Mouse (Mus musculus): ENCODE results near the gene Gm6377.

The Gm6377 gene

GRCm38 (mm10) chrX:109196468-109196867 lies at the start of gene Gm6377:
TSS of gene Gm6377 (plus strand) at chrX:109196756.
- in situ Hi-C loops (cut with MboI, MseI): no loop called here

GRCm38 (mm10) chrX:109147108-109147507 lies 49.4 kb upstream of the Gm6377 start:
- in situ Hi-C loops (cut with MboI, MseI): no loop called here

DNA sequence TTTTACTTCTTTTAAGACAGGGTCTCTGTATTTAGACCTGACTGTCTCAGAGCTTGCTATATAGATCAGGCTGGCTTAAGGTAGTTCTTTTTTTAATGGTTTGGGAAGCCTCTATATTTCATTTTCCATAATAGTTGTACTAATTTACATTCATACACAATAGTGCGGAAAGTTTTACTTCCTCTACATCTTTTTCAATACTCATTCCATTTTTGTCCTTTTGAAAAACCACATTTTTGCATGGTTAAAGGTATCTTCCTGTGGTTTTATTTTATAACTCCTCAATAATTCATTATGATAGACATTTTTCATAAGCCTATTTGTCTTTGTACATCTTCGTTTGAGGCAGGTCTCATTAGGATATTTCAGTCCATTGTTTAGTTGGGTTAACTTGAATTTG lies 45.3 kb upstream of the Gm6377 start:
- in situ Hi-C loops (cut with MboI, MseI): no loop called here

DNA sequence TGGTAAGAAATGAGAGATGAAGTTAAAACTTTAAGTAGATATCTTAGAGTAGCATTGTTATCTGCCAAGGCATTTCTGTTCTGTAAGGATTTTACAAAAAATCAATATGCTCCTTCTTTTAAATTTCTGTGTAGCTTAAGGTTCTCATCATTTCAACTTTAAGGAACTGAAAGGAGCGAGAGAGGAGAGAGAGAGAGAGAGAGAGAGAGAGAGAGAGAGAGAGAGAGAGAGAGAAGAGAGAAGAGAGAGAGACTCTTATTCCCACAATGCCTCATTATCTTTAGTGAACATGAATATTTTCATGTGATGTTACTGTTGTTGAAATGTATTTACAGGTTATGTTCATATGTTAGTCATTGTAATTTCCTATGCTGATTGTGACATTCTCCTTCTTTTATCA lies 36.2 kb upstream of the Gm6377 start:
- in situ Hi-C loops (cut with MboI, MseI): no loop called here

GRCm38 (mm10) chrX:109160901-109161300 lies 35.7 kb upstream of the Gm6377 start:
- in situ Hi-C loops (cut with MboI, MseI): no loop called here

- in situ Hi-C loops (cut with MboI, MseI): no loop called here
Observed at GRCm38 (mm10) chrX:109175038-109175437, 21.5 kb upstream of the Gm6377 start.

GRCm38 (mm10) chrX:109175470-109175869 lies 21.1 kb upstream of the Gm6377 start:
- in situ Hi-C loops (cut with MboI, MseI): no loop called here

- in situ Hi-C loops (cut with MboI, MseI): no loop called here
Observed at GRCm38 (mm10) chrX:109184706-109185478, 11.7 kb upstream of the Gm6377 start.

GRCm38 (mm10) chrX:109189607-109190006 lies 6.9 kb upstream of the Gm6377 start:
- in situ Hi-C loops (cut with MboI, MseI): no loop called here

DNA sequence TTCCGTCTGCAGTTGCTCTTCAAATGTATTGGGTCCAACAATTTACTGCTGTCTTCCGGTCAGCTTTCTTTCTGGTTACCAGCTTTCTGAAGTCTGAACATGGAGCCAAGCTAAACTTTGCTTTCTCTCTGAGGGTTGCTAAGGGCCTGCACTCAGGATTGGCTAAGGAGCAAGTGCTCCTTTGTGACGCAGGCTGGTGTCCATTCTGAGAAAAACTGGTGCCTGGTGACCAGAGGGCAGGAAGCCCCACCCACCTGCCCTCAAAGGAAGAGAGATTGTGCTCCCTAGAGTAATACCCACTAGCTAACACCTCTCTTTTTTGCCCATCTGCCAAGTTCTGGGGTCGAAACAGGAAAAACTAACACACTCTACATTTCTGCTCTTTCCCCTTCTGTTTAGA lies 5.6 kb upstream of the Gm6377 start:
- in situ Hi-C loops (cut with MboI, MseI): no loop called here

DNA sequence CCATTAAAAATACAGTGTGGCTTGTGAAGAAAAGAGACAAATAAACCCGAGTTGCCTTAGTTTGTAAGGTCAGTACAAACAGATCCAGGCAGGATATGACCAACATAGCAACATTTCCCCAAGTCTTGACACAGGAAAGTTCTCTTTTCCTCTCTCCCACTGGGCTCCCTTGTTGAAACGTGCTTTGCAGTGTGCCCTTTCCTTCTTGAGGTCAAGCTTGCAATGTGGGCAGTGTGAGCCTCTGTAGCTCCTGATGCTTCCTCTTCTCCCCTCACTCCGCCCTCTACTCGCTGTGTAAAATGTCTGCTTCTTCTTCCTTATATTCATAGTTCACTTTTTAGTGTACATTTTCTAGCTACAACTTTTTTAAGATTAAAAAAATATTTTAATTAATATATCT lies 5.1 kb upstream of the Gm6377 start:
- in situ Hi-C loops (cut with MboI, MseI): no loop called here

DNA sequence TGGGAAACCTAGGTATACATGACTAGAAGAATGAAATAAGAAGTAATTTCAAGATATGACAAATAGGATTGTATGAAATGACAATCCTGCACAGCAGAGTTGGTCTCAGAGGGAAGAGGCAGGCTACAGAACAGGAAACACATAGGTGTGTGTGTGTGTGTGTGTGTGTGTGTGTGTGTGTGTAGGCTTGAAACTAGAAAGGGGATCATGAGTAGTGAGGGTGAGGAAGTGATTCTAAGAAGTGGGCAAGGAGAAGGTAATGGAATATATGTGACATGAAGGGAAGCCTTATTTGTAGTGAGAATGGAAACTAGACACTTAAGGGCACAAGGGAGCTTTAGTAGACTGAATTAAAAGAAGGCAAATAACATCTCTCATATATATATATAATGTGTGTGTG lies 11.3 kb downstream of the Gm6377 start:
- in situ Hi-C loops (cut with MboI, MseI): no loop called here

GRCm38 (mm10) chrX:109228720-109229119 lies 32.2 kb downstream of the Gm6377 start:
- in situ Hi-C loops (cut with MboI, MseI): no loop called here

DNA sequence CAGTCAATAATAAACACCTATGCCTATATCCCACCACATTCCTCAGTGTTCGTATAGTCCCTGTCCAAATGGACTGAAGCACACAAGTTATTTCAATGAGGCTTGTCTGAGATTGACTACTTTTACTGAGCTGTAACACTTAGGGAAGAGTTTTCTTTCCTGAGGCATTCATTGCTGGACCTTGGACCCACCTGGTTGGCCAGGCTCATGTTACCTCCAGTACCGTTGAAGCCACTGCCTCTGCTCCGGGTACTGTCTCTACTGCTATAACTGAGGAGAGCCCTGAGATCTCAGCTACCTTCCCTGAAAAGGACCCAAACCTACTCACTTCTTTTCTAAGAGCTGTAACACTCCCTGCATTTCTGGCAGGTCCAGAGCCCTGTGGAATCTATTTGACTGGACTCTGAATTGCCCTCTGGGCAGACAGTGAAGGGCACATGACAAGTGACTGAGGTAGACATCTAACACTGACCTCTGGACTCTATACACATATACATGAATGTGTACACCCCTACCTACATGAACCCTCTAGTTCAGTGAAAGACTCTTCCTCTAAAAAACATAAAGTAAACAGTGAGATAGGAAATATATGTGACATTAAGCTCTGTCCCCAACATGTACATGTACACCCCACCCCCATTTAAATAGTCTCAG lies 39.0 kb downstream of the Gm6377 start:
- in situ Hi-C loops (cut with MboI, MseI): no loop called here

- in situ Hi-C loops (cut with MboI, MseI): no loop called here
Observed at GRCm38 (mm10) chrX:109238163-109238562, 41.6 kb downstream of the Gm6377 start.

All from T-helper 2 cell (primary cell).